Mouse (Mus musculus): ENCODE measurements around the gene Clcn5.

Clcn5 gene

DNA sequence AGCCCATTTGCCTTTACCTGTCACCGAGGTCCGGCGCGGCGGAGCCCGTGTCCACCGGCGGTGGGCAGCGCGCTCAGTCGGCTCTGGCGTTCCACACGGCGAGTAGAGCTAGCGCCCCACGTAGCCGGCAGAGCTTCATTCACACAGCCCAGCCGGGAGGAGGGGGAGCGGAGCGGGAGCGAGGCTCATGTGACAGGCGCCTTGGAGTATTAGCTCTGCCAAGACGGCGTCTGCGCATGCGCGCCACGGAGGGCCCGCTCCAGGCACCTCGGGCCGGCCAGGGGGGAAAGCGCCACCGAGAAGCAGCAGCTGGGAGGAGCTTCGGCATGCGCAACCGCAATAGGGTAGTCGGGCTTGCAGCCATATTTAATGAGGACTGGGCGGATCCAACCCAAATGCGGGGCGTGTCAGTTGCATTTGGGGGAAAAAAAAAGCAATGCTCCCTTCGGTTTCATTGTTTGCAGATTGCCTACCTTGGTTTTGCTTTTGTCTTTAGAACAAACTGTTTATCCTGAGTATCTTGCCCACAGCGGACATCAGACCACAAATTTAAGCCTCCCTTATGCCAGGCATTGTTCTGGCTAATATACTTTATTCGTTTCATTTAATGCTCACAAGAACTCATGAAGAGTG lies at the start of gene Clcn5:
Clcn5 (minus strand) TSS at position 270 of the 633 bp plus-strand sequence.
- DNase-seq (ENCODE audit: low spot score) = peak; percentile 95

DNA sequence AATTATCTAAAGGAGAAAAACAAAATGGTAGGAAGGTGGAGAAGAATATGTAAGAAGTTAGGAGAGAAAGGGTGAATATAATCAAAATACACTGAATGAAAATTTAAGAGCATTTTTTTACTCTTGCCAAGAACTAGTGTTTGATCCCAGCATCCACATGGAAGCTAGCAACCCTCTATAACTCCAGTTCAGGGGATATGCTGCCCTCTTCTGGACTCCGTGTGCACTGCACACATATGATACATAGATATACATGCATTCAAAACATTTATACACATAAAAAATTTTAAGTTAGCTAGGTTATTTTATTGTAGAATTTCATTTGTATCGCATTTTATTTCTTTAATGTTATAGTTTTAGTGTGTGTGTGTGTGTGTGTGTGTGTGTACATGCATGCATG lies 6.3 kb upstream of the Clcn5 start:
- no peak for DNase-seq (ENCODE audit: low spot score)

DNA sequence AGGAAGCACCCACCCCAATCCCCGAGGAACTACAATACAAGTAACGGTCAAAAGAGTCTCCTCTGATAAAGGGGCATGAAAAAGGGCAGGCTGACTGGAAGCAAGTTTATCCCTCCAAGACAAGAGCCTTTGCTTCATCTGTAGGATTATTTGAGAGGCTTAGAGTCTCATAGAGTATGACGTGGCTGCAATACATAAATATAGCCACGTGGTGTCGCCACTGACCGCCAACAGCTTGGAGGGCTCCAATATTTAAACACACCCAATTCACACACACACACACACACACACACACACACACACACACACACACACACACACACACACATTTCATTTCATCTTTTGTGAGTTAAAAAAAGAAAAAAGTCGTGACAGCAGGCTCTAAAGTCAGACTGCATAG lies 3.1 kb upstream of the Clcn5 start:
- peak; percentile 23 for DNase-seq (ENCODE audit: low spot score)

DNA sequence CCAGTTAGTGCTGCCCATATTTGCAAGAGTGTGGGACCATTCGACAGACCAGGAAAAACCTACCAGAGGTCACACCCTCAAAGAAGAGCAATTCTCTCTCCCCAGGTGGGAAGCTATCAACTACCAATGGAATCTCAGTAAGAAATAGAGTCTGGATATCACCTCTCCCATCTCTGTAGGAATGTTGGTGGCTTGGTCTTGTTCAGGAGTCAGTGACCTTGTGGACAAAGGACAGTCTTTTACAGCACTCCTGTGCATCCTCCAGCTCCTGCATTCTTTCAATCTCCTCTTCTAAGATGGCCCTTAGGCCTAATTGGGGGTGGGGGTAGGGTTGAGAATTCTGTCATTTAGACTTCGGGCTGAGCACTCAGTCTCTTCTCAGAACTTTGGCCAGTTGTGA lies 1.4 kb upstream of the Clcn5 start:
- DNase-seq (ENCODE audit: low spot score) = no peak

DNA sequence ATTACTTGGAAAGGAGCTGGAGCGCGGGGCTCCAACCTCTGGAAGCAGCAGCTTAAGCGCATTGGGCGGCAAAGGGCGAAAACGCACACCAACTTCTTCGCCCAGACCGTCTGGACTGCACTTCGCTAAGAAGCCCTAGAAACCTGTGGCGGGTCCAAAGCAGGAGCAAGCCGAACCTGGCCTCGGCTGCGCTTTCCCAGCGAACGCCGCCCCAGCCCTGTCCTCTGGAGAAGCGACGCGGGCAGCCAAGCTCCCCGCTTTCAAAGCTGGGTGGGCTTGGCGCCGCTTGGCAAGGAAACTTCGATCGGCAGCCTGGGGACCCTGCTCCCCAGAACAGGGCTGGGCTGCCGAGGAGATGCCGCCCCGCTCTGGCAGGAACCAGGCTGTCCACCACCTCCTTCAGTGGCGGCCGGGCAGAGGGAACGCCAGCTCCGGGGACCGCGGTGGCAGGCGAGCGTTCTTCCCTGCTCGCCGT lies 570 bp downstream of the Clcn5 start:
- no peak for DNase-seq (ENCODE audit: low spot score)

DNA sequence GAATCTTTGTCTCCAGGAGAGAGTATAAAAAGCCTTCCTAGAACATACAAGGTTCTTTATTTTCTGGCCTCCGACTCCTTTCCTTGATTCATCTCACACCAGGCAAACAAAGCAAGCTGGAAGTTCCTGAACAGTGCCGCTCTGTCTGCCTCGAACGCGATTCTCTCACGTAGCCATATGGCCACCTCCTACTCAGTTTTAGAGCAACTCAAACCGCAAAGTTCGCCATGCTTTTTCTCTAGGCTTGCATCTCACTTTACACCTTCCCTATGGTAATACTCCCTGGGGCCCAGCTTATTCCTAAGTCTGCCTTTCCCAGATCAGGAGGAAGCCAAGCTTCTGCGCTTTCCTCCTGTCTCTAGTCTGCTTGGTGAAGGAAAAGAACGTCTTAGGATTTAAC lies 4.0 kb downstream of the Clcn5 start:
- DNase-seq (ENCODE audit: low spot score) = no peak

DNA sequence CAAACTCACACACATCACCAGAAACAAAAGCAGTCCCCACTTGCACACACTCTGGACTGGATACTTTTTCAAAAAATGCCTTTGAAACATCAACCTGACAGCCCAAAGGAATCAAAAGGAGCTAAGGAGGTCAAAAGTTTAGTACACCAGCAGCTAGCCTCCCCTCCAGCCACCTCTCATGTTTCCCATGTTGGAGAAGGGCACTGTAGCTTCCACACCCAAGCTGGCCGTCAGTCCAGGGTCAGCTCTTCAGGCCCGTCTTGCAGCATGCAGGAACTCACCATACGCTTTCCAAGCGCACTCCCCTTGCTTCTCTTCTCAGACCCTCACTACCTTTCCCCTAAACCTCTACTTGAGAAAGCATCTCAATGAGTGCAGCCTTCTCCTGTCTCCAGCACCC lies 4.5 kb downstream of the Clcn5 start:
- DNase-seq (ENCODE audit: low spot score) = no peak

GRCm38 (mm10) chrX:7308242-7308641 lies 10.9 kb downstream of the Clcn5 start:
- DNase-seq (ENCODE audit: low spot score) = no peak

DNA sequence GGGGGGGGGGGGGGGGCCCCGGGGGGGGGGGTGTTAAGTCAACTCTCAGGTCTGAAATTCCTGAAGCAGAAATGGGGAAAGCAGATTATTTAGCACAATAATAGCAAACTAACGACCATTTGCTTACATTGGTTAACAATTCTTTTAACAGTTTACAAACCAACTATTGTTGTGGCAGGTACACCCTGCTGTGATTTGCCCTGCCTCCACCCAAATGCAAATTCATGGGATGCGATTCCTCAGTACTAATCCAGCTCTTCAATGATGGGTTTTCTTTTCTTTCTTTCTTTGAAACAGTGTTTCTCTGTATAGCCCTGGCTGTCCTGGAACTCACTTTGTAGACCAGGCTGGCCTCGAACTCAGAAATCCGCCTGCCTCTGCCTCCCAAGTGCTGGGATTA lies 12.3 kb downstream of the Clcn5 start:
- no peak for DNase-seq (ENCODE audit: low spot score)

DNA sequence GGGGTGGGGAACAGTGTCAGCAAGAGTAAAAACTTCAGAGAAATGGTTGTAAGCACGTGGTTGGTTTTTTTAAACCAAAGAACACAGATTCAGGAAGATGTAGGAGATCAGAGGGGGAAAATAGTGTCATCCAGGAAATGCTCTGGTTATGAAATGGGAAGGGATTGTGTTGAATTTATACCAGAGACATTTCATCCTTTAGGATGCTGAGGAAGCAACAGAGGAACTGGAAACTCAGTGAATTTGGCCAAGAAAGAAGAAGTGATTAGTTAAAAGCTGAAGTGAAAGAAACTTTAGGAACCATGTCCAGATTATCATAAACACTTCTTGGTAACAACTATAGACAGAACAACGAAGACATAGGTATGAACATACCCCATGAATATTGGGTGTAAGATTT lies 26.2 kb downstream of the Clcn5 start:
- no peak for DNase-seq (ENCODE audit: low spot score)

DNA sequence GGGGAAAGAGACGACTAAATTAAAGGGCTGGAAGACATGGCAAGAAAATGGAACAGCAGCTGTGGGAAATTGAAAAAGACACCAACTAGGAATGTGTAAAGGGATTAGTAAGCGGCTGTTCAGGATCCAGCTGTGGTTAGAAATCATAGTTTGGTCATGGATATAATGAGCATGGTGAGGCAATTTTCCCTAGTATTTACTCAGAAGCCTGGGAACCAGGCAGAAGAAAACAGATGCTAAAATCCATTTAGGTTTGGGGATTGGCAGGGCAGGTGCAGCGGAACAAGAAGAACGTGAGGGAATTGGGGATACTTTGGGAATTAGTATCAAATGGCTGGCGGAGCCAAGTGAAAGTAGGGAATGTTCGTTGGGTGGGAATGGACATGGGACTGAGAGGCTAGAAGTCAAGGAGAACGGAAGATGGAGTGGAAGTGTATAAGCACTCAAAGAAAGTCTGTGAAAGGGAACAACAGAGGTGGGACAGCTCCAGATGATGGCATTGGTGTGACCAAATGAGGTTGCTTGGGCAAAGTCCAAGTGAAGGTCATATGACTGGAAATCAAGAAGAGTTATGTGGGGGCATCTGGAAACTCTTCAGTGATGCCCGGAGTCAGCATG lies 26.9 kb downstream of the Clcn5 start:
- DNase-seq (ENCODE audit: low spot score) = no peak

GRCm38 (mm10) chrX:7288976-7289375 lies 30.2 kb downstream of the Clcn5 start:
- DNase-seq (ENCODE audit: low spot score) = no peak

- DNase-seq (ENCODE audit: low spot score) = no peak
Observed at GRCm38 (mm10) chrX:7287051-7287734, 32.0 kb downstream of the Clcn5 start.

- no peak for DNase-seq (ENCODE audit: low spot score)
Observed at GRCm38 (mm10) chrX:7282636-7283035, 36.5 kb downstream of the Clcn5 start.

GRCm38 (mm10) chrX:7279722-7280121 lies 39.4 kb downstream of the Clcn5 start:
- DNase-seq (ENCODE audit: low spot score) = no peak

DNA sequence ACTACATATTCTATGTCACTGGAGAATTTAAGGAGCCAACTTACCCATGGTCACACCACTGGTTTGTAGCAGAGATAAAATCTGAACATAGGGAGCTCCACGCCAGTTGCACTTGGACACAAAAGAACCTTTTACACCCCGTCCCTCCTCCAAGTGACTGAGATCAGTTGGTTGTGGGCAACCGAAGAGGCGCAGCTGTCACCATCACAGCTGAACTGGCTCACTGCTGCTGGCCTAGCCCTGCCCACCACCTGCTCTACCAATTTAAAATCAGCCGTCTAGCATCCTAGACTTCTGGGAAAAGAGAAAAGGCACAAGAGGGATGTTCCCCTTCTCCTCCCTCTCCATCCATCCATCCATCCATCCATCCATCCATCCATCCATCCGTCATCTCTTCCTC lies 42.6 kb downstream of the Clcn5 start:
- no peak for DNase-seq (ENCODE audit: low spot score)

DNA sequence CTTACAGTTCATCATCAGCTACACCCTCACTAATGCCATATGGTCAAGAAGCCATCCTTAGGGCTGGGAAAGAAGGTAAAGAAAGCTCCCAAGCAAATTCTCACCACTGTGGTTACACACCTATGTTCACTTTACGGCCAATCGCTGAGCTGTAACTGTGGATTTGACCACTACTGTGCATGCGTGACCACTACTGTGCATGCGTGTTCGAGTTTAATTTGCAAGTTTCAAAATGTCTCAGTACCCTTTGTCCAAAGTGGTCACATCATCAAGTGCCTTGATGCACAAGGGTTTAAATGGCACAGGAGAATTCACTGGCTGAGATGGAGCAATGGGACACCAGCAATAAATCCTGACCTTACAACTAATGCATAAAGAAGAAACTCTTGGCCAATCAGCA lies 58.0 kb downstream of the Clcn5 start:
- no peak for DNase-seq (ENCODE audit: low spot score)

DNA sequence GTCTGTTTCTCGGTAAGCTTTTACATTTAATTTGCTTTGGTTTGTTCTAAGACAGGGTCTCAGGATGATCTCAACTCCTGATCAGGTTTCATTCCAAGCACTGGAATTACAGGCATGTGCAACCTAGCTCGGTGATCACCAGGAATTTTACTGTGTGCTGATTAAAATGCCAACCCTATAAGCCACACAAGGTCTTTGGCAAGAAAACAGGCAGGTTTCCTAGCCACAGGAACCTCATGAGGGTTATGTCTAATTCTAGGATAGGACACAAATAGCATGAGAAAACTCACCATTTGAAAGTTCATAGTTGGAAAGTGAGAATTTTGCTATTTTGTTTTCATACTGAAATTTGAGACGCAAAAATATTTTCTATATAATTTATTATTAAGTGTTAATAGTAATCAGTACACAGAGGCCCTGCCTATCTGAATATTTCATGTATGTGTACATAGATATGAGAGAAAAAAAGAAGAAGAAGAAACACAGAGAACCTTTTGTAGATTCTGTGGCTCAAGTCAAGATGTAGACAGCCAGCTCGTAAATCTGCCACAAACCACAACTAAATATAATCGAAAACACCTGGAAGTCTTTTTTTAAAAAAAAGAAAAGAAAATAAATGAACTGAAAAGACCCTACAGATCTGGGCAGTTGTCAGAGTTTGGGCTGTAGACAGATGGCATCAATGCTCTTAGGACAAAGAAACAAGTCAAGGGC lies 58.6 kb downstream of the Clcn5 start:
- DNase-seq (ENCODE audit: low spot score) = no peak

DNA sequence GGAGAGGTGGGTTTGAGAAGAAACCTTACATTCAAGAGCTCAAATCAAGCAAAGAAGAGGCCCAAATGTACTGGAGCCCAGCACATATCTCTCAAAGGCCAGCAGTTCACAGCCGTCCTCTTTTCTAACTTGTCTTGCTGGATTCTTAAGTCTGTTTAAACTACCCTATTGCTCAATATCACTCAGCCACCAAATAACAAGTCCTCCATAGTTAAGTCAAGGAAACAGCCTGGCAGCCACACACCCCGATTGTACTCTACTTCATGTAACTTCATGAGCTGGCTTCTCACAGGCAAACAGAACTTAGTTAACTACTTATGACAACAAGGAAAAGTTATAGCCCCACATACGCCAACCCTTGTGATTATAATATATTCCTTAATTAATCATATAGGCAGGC lies 59.4 kb downstream of the Clcn5 start:
- DNase-seq (ENCODE audit: low spot score) = no peak

GRCm38 (mm10) chrX:7256022-7256421 lies 63.1 kb downstream of the Clcn5 start:
- DNase-seq (ENCODE audit: low spot score) = no peak

DNA sequence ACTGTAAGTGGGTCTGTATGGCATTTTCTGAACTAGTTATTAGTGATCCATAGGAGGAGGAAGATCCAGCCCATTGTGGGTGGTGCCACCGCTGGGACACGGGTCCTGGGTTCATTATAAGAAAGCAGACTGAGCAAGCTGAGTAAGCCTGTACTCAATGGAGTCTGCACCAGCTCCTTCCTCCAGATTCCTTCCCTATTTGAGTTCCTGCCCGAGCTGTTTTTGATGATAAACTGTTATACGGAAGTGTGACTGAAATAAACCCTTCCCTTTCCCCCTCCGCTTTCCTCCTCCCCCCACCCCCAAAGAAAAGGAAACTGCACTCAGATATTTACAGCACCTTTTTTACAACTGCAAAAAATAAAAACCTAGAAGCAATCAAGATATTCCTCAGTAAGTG lies 115.1 kb downstream of the Clcn5 start:
- DNase-seq (ENCODE audit: low spot score) = no peak

- no peak for DNase-seq (ENCODE audit: low spot score)
Observed at GRCm38 (mm10) chrX:7203535-7203934, 115.6 kb downstream of the Clcn5 start.

DNA sequence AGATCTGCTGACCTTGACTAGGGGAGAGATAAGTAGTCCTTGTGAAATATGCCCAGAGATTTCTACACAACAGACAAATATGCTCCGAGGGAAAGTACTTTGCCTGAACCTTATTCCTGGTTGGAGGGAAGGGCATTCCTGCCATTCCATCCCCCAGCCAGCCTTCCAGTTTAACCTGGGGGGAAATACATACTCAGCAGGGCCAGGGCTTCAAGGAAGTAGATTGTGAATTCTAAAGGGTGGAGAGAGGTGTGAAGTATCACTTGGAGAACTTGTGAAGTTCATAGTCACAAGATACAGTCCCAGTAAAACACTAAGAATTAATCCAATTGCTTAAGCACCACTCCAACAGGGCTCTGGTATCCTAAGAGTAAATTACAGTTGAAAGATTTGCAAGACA lies 121.3 kb downstream of the Clcn5 start:
- DNase-seq (ENCODE audit: low spot score) = no peak

Measured in testis, postnatal 14 days (tissue).